Mouse (Mus musculus): ENCODE measurements around the gene Nfia. TPM values are rescaled to one million over a fixed set of nuclear protein-coding genes. Genes with fewer than 3 reads are reported as not detected.

Gene Nfia
- 53.9 and 56.7 TPM in 2 replicates for polyA plus RNA-seq (2016; fragmentation: Nextera tagmentation; extraction: Ambion mirVana)

- ATAC-seq (ENCODE audit: insufficient number of reproducible peaks, insufficient read depth, low FRiP score, low TSS enrichment, low read depth) = no peak
- Histone ChIP-seq H3K4me3 (replicated peaks) (peak within 1 kb of the TSS; percentile 45), H3K27me3 (no peaks in the 10 kb centered on the region), H3K9me3 (no peaks in the 10 kb centered on the region), H3K36me3 (no peaks in the 10 kb centered on the region), H3K4me2 (peak within 1 kb of the TSS; percentile 83), H3K27ac (peak within 1 kb of the TSS; percentile 96), H3K4me1 (replicated peaks) (peaks cover 25% of the 10 kb centered on the region), H3K9ac (replicated peaks) (peak within 1 kb of the TSS; percentile 61)
- WGBS = under 1% methylated on average over 9 of the region's 9 CpGs
Measured at GRCm38 (mm10) chr4:97772641-97773040, at the start of gene Nfia. Gene Nfia, plus strand, starts transcription at chr4:97772734.

DNA sequence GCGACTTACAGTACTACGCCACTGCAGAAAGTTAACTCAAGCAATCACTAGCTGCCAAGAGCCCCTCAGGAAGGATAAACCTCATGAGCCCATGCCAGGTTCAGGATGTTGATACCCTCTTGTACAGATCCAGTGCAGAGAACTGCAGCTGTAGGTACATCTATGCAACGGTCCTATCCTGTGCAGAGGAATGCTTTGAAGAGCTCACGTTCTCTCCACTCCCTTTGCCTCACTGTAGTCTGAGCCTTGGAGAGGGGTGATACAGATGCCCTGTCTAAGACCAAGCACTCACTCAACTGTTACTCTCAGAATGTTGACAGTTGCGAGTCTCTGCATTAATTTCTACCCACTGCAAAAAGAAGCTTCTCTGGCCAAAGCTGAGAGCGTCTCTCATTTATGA, 49.2 kb upstream of the Nfia start:
- Histone ChIP-seq H3K36me3 (no peaks in the 10 kb centered on the region), H3K4me3 (replicated peaks) (no peak overlapping the region), H3K9ac (replicated peaks) (no peak overlapping the region), H3K9me3 (no peaks in the 10 kb centered on the region), H3K27ac (no peak overlapping the region), H3K4me2 (no peak overlapping the region), H3K27me3 (peaks cover 2% of the 10 kb centered on the region; the same call in 1 of the 2 replicates), H3K4me1 (replicated peaks) (peaks cover 14% of the 10 kb centered on the region)
- ATAC-seq (ENCODE audit: insufficient number of reproducible peaks, insufficient read depth, low FRiP score, low TSS enrichment, low read depth) = no peak
- 65% methylated on average over 6 of the region's 6 CpGs for WGBS

- Histone ChIP-seq H3K9ac (replicated peaks) (no peak overlapping the region), H3K27me3 (0 out of 2 replicates have a peak, but pooled peaks cover 2% of the 10 kb centered on the region), H3K36me3 (no peaks in the 10 kb centered on the region), H3K4me1 (replicated peaks) (no peaks in the 10 kb centered on the region), H3K4me3 (replicated peaks) (no peak overlapping the region), H3K9me3 (no peaks in the 10 kb centered on the region), H3K27ac (no peak overlapping the region), H3K4me2 (no peak overlapping the region)
- ATAC-seq (ENCODE audit: insufficient number of reproducible peaks, insufficient read depth, low FRiP score, low TSS enrichment, low read depth) = no peak
- WGBS = 92% methylated on average over 4 of the region's 4 CpGs
Measured at GRCm38 (mm10) chr4:97728520-97728919, 44.0 kb upstream of the Nfia start.

DNA sequence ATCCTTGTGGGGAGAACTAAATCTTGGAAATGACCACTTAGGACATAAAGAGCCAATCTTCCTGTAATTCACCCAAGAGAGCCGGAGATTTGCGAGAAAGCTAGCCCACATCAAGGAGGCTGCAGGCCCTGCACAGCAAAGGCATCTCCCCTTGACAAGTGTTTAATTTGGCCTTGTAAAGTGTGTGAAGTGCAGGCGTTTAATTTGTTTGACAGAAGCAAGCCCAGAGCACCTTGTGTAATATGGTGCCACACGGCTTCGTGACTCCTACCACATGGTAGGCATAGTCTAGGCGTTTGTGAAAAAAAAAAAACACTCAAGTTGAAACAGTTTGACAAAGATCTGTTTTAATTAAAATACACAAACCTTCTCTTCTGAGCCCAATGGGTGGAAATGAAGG, 42.5 kb upstream of the Nfia start:
- H3K4me2 ChIP-seq = no peak overlapping the region
- no peak overlapping the region for H3K4me3 ChIP-seq (replicated peaks)
- 33% methylated on average over 6 of the region's 6 CpGs for WGBS
- no peaks in the 10 kb centered on the region for H3K36me3 ChIP-seq
- no peaks in the 10 kb centered on the region for H3K4me1 ChIP-seq (replicated peaks)
- ATAC-seq (ENCODE audit: insufficient number of reproducible peaks, insufficient read depth, low FRiP score, low TSS enrichment, low read depth) = no peak
- H3K27ac ChIP-seq = no peak overlapping the region
- no peak overlapping the region for H3K9ac ChIP-seq (replicated peaks)
- H3K9me3 ChIP-seq = no peaks in the 10 kb centered on the region
- H3K27me3 ChIP-seq = 0 out of 2 replicates have a peak, but pooled peaks cover under 1% of the 10 kb centered on the region

- H3K27me3 ChIP-seq = no peaks in the 10 kb centered on the region
- no peak overlapping the region for H3K4me3 ChIP-seq (replicated peaks)
- H3K9ac ChIP-seq (replicated peaks) = no peak overlapping the region
- no peaks in the 10 kb centered on the region for H3K9me3 ChIP-seq
- no peak for ATAC-seq (ENCODE audit: insufficient number of reproducible peaks, insufficient read depth, low FRiP score, low TSS enrichment, low read depth)
- H3K36me3 ChIP-seq = no peaks in the 10 kb centered on the region
- 80% methylated on average over 3 of the region's 3 CpGs for WGBS
- H3K4me1 ChIP-seq (replicated peaks) = no peaks in the 10 kb centered on the region
- no peak overlapping the region for H3K4me2 ChIP-seq
- H3K27ac ChIP-seq = no peak overlapping the region
Measured at GRCm38 (mm10) chr4:97730416-97730815, 42.1 kb upstream of the Nfia start.

GRCm38 (mm10) chr4:97733392-97733791, 39.1 kb upstream of the Nfia start:
- no peaks in the 10 kb centered on the region for H3K9me3 ChIP-seq
- H3K9ac ChIP-seq (replicated peaks) = no peak overlapping the region
- H3K4me1 ChIP-seq (replicated peaks) = no peaks in the 10 kb centered on the region
- H3K4me2 ChIP-seq = no peak overlapping the region
- 45% methylated on average over 1 of the region's 1 CpGs for WGBS
- no peak overlapping the region for H3K4me3 ChIP-seq (replicated peaks)
- H3K27ac ChIP-seq = no peak overlapping the region
- no peaks in the 10 kb centered on the region for H3K27me3 ChIP-seq
- no peak for ATAC-seq (ENCODE audit: insufficient number of reproducible peaks, insufficient read depth, low FRiP score, low TSS enrichment, low read depth)
- no peaks in the 10 kb centered on the region for H3K36me3 ChIP-seq

DNA sequence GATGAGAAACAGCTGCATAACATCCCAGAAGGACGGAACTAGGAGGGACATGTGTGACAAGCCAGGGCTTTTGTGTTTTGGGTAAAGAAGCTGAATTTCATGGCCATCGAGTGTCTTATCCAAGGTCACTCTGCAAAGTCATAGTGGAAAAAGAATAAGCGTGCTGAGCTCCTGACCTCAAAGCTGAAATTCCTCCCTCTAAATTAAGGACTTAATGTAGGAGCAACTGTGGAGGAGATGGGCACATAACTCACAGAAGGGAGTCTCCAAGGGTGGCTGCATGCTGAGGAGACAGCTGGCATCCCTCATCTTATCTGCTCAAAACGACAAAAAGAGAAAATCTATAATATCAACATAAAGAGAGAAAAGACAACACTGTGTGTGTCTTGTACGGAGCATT, 28.6 kb upstream of the Nfia start:
- Histone ChIP-seq H3K27ac (no peak overlapping the region), H3K4me1 (replicated peaks) (peaks cover 9% of the 10 kb centered on the region), H3K9ac (replicated peaks) (no peak overlapping the region), H3K27me3 (no peaks in the 10 kb centered on the region), H3K9me3 (no peaks in the 10 kb centered on the region), H3K4me2 (no peak overlapping the region), H3K4me3 (replicated peaks) (no peak overlapping the region), H3K36me3 (no peaks in the 10 kb centered on the region)
- no peak for ATAC-seq (ENCODE audit: insufficient number of reproducible peaks, insufficient read depth, low FRiP score, low TSS enrichment, low read depth)
- WGBS = 81% methylated on average over 5 of the region's 5 CpGs

DNA sequence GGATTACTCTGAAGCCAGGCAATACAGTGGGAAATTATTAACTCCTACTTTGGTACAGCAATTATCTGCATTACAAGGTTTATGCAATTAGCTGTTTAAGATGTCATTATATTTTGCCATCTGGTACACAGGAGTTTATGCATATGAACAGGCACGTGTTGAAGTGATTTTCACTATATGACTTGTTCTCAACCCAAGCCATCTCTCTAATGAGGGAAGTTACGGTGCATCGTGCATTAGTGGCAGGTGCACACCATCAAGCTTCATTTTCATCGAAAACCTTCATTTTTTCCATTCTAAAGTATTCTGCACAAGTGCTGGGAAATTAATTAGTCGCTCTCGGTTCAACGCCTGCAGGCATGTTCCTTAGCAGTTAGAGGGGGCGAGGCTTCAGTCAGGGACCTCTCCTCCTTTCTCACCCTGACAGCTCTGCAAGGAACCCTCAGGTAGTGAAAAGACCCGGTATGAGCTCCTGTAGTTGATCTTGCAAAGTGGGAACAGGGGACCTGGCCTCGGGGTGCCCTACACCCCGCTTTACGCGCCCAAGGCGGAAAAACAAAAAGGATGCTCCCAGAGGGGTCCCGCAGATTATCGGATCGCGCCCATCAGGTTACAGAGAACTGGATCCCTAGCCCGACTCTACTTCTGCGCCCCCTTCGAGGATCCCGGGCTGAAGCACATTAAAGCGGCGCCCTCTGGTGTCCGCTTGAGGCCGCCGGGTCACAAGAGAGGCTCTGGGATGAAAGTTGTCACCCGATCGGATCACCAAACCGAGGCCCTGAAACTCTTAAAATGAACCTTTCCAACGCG, 27.0 kb upstream of the Nfia start:
- Histone ChIP-seq H3K27me3 (no peaks in the 10 kb centered on the region; the same call in 1 of the 2 replicates), H3K4me2 (peak overlapping the region; percentile 70), H3K9me3 (no peaks in the 10 kb centered on the region), H3K36me3 (no peaks in the 10 kb centered on the region), H3K9ac (replicated peaks) (peak overlapping the region; percentile 58), H3K27ac (no peak overlapping the region), H3K4me3 (replicated peaks) (peak overlapping the region; percentile 38), H3K4me1 (replicated peaks) (peaks cover 9% of the 10 kb centered on the region)
- 6% methylated on average over 32 of the region's 32 CpGs for WGBS
- peak; percentile 87; the same call in 1 of the 2 replicates for ATAC-seq (ENCODE audit: insufficient number of reproducible peaks, insufficient read depth, low FRiP score, low TSS enrichment, low read depth)

- no peaks in the 10 kb centered on the region; the same call in 1 of the 2 replicates for H3K27me3 ChIP-seq
- ATAC-seq (ENCODE audit: insufficient number of reproducible peaks, insufficient read depth, low FRiP score, low TSS enrichment, low read depth) = no peak
- peak overlapping the region; percentile 58 for H3K9ac ChIP-seq (replicated peaks)
- peaks cover 12% of the 10 kb centered on the region for H3K4me1 ChIP-seq (replicated peaks)
- H3K4me2 ChIP-seq = peak overlapping the region; percentile 70
- no peaks in the 10 kb centered on the region for H3K9me3 ChIP-seq
- peak overlapping the region; percentile 38 for H3K4me3 ChIP-seq (replicated peaks)
- 8% methylated on average over 18 of the region's 19 CpGs for WGBS
- H3K36me3 ChIP-seq = no peaks in the 10 kb centered on the region
- H3K27ac ChIP-seq = no peak overlapping the region
Measured at GRCm38 (mm10) chr4:97746106-97746900, 26.2 kb upstream of the Nfia start.

- peaks cover 4% of the 10 kb centered on the region; the same call in 1 of the 2 replicates for H3K27me3 ChIP-seq
Measured at GRCm38 (mm10) chr4:97750401-97750800, 22.1 kb upstream of the Nfia start.

GRCm38 (mm10) chr4:97751030-97751482, 21.5 kb upstream of the Nfia start:
- Histone ChIP-seq H3K4me2 (peak overlapping the region; percentile 91), H3K36me3 (no peaks in the 10 kb centered on the region), H3K27ac (peak overlapping the region; percentile 77), H3K27me3 (peaks cover 4% of the 10 kb centered on the region; the same call in 1 of the 2 replicates), H3K4me1 (replicated peaks) (peaks cover 45% of the 10 kb centered on the region), H3K4me3 (replicated peaks) (peak overlapping the region; percentile 44), H3K9me3 (no peaks in the 10 kb centered on the region), H3K9ac (replicated peaks) (peak overlapping the region; percentile 68)
- peak; percentile 41 for ATAC-seq (ENCODE audit: insufficient number of reproducible peaks, insufficient read depth, low FRiP score, low TSS enrichment, low read depth)
- under 1% methylated on average over 20 of the region's 20 CpGs for WGBS

More at GRCm38 (mm10) chr4:97750401-97750800, 22.1 kb upstream of the Nfia start:
- peaks cover 42% of the 10 kb centered on the region for H3K4me1 ChIP-seq (replicated peaks)
- H3K4me2 ChIP-seq = peak overlapping the region; percentile 91; the same call in 1 of the 2 replicates
- 44% methylated on average over 4 of the region's 4 CpGs for WGBS
- H3K9ac ChIP-seq (replicated peaks) = no peak overlapping the region
- H3K27ac ChIP-seq = no peak overlapping the region
- H3K36me3 ChIP-seq = no peaks in the 10 kb centered on the region
- no peaks in the 10 kb centered on the region for H3K9me3 ChIP-seq
- no peak for ATAC-seq (ENCODE audit: insufficient number of reproducible peaks, insufficient read depth, low FRiP score, low TSS enrichment, low read depth)
- H3K4me3 ChIP-seq (replicated peaks) = no peak overlapping the region

All from limb, embryonic 12.5 days (tissue).